Mouse (Mus musculus) neutrophil, adult 5-6 weeks (primary cell): ENCODE measurements around the gene Lcn3. TPM values are rescaled to one million over a fixed set of nuclear protein-coding genes. Genes with fewer than 3 reads are reported as not detected.
"Not testable (repeated sequence)": the region's sequence is repeated elsewhere in the genome, so short reads cannot be mapped to it uniquely, and the experiment has no call there.

Experiments
- ATAC-seq: fragments of 151-379, 151-347 bp; 2 replicates; pipeline ENCODE4 v1.8.0; 2017; ENCODE audit warnings: mild to moderate bottlenecking, moderate TSS enrichment; ENCODE audit not compliant: insufficient number of reproducible peaks, poor library complexity, low FRiP score, severe bottlenecking; ENCODE audit errors: extremely low read depth
- total RNA-seq: library from RNA; stranded (forward); fragments of 200-1000 nt; gene quantifications from 2 replicates; pipeline ENCODE4 v1.2.3, GENCODE M21; 2017

Lcn3 gene
- not detected in 2 replicates for total RNA-seq

- no peak for ATAC-seq
Measured at GRCm38 (mm10) chr2:25765269-25765668, at the start of gene Lcn3. TSS of gene Lcn3 (plus strand) at chr2:25765569.

DNA sequence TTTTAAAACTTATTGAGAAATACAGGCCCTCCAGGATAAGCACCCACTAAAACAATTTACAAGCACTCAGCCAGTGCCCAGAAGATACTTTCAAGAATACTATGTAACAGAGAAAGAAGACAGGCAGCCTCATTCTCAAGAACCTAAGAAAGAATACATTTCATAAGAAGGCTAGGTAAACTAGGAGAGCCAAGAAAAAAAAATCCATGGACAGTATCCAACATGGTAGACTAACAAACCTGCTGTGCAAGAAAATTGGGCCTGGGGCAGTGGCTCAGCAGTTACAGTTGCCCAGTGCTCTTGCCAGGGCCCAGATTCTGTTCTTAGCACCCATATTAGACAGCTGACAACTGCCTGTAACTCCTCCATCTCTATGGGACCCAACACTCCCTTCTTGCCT, 48.1 kb upstream of the Lcn3 start:
- ATAC-seq, result no peak

DNA sequence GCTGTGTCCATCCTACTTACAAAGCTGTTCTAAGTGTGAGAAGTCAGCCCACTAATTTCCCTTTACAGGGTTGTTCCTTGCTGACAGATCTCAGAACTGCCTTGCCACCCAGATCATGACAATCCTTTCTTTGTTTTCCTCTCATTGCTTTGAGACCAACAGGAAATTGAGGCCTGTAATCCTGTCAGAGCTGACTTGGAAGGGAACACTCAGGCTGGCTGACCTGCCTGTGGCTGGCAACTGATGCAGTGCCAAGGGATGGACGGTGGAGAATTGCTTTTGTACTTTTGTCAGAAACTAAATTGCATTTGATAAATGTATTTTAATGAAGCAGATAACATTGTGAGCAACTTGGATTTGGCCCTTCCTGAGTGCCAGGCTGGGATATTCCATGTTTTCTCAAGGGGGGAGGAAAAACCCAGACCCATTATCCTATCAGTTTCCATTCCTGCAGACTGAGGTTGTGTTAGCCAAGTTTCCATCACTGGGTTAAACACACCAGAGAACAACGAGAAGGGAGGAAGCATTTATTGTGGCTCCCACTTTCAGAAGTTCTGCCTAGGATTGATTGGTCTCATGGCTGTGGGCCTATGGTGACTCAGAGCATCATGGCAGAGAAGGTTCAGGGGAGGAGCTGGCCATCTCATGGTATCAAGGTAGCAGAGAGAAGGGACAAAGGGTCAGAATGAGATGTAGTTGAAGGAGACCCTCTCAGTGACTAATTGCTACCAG, 32.0 kb upstream of the Lcn3 start:
- ATAC-seq, result no peak

DNA sequence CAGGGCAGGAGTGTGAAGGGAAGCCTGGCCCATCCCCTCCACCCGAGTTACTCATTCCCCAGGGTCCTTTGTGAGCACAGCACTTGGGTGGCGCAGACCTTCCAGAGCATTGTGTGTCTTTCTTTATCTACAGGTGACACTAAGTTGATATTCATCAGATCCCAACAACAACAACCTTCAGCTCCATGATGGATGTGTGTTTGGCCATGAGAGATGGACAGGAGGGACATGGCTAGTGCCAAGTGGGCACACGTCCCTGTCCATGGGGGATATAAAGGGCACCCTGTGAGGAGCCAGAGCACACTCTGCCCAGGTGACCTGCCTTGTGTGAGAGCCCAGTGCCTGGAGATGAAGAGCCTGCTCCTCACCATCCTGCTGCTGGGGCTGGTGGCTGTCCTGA, 28.7 kb upstream of the Lcn3 start, which contains the start of gene Obp2b:
TSS of gene Obp2b (plus strand) at position 301 of the 400 bp plus-strand sequence.
- ATAC-seq, result not testable (repeated sequence)

DNA sequence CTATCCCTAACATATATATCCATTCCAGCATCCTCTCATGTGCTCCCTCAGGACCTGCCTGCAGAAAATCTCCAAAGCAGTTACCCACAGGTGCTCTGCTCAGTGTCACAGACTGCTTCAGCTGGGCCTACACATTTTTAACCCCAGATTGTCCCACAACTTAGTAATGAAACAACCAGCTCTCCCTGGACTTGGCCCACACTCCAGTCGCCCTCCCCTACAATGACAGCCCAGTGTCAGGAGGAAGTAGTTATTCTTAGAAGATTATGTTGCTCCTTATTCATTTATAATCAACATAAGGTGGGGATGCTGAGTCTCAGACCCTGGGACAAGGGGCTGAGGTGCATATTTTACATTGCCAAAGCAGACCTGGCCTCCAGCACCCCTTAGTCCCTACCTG, 23.7 kb upstream of the Lcn3 start:
- ATAC-seq, result no peak

DNA sequence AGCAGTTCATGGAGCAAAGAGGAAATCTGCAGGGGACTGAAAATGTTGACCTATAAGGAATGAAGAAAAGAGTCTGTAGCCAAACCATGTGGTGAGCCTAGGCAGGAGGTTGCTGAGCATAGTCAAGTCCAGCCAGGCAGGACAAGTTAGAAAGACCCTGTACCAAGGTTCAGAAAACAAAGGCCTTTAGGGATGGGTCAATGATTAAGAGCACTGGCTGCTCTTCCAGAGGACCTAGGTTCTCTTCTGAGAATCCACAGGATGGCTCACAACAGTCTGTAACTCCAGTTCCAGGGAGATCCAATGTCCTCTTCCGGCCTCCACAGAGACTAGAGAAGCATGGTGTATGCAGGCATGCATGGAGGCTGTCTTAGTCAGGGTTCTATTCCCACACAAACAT, 11.2 kb upstream of the Lcn3 start:
- no peak for ATAC-seq

DNA sequence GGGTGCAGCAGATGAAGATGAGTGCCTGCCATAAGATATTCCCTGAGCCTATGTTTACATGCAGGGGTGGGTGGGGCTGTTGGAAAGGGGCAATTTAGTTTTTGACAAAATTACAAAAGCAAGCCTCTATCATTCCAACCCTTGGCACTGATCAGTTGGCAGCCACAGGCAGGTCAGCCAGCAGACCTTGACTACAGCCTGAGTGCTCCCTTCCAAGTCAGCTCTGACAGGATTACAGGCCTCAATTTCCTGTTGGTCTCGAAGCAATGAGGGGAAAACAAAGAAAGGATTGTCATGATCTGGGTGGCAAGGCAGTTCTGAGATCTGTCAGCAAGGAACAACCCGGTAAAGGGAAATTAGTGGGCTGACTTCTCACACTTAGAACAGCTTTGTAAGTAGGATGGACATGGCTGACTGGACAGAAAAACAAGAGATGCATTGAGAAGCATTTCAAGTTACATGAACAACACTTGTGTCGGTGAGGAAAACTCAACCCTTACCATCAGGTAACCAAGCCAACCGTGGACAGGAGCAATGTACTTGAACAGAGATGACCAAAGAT, 7.2 kb upstream of the Lcn3 start:
- no peak for ATAC-seq

DNA sequence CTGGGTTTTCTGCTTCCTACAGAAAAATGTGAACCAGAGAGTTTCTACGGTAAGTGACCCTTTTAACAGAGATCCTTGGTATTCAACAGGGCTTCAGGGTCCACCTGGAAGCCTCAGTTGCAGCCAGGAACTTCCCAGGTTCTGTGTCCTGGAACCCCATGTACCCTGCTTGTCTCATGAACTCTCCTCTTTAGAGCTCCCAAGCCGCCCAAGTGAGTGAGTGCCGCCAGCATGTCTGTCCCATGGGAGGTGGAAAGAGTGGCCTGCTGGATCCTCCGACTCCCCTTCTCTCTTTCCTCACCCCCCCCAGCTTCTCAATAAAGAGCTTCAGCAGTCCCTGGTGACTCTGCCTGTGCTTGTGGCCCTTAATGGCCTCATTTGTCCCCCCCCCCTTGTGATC, 2.4 kb downstream of the Lcn3 start:
- ATAC-seq, result no peak

DNA sequence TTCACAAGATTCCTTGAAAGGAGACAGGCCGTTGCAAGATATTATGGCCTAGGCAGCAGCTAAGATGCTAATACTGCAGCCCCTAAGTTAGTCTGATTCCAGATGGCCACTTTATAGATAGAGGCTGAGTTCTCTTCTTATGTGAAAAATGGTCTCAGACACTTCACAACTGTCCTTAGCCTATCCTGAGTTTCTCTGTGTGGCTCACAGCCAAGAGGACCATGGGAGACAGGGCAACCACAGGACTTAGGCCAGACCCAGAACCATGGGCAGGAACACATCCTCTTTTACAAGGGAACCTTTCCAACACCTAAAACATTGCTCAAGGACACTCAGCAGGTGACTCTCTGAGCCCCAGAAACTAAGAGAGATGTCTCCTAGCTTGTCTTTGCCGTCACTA, 8.1 kb downstream of the Lcn3 start:
- ATAC-seq, result no peak

DNA sequence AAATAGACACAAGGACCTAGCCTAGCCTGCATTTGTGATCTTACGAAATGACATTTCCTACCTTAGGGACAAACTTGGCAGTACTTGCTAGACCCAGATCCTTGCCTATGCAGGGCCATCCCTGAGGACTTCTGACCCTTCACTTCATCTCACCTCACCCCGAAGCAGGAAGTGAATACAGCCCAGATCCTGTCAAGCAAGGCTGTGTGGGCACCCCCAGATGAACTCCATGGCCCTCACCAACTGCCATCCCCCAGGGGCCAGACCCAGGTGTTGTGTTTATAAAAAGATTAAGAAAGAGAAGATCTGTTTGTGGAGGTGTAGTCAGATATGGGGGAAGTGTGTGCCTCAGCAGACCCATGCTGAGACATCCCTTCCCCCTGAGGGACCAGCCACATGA, 9.3 kb downstream of the Lcn3 start:
- no peak for ATAC-seq

- ATAC-seq, result no peak
Measured at GRCm38 (mm10) chr2:25775991-25776390, 10.6 kb downstream of the Lcn3 start.

DNA sequence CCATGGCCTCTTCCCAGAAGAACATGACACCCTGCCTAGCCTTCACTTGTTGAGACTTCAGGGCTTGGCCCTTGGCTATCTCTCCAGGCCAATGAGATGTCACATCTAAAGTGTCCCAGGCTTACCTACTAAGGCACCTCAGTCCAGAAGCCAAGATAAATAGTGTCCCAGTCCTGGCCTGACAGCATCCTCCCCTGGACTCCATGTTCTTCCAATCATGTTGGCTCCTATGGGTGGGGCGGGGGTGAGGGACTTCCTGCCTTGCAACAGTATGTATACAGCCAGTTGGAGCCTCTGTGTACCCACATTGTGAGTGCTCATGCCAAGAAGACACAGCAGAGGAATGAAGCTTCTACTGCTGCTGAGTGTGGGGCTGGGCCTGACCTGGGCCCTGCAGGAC, 11.3 kb downstream of the Lcn3 start, which contains the start of gene Lcn11:
TSS of gene Lcn11 (plus strand) at position 301 of the 400 bp plus-strand sequence.
- ATAC-seq, result no peak

- no peak for ATAC-seq
Measured at GRCm38 (mm10) chr2:25779076-25779475, 13.7 kb downstream of the Lcn3 start.

GRCm38 (mm10) chr2:25780921-25781320, 15.6 kb downstream of the Lcn3 start:
- ATAC-seq, result no peak

GRCm38 (mm10) chr2:25781957-25782356, 16.6 kb downstream of the Lcn3 start, which contains the start of gene Gm13539:
TSS of gene Gm13539 (plus strand) at chr2:25782257.
- ATAC-seq, result no peak

GRCm38 (mm10) chr2:25785573-25786322, 20.4 kb downstream of the Lcn3 start:
- no peak for ATAC-seq

- ATAC-seq, result no peak
Measured at GRCm38 (mm10) chr2:25789092-25789491, 23.7 kb downstream of the Lcn3 start.

DNA sequence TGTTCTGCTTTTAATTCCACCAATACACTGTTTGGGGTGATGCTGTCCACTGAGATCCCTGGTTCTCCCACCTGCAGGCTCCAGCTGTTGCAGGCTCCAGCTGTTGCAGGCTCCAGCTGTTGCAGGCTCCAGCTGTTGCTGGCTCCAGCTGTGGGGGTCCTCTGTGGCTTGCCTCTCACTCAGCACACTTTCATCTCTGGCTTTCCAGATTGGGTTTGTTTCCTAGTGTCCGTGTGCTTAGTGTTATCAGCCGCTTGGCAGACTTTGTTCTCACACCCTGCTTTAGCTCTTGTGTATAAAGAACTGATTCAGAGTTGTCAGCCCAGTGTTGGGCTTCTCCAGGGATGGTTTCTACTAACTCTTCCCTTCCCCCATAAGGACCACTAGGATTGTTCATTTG, 32.3 kb downstream of the Lcn3 start:
- ATAC-seq, result no peak

DNA sequence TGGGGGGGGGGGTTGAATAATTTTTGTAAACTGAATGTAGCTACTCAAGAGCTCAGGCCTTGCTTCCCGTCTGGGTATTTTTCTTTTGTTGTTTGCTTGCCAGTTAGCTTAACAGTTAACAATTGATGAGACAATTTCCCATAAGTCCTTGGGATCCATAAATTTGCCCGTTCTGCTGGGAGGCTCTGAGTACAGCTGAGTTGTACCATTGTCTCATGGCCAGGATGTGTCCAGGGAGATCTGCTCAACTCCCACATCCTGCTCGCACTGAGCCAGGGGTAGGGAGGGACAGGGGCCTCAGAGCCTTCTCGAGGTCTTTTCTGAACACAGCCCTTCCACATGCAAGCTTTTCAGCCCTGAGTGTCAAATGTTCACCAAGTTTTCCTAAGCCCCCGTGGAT, 32.7 kb downstream of the Lcn3 start:
- ATAC-seq, result no peak

GRCm38 (mm10) chr2:25811711-25812110, 46.3 kb downstream of the Lcn3 start:
- no peak for ATAC-seq
